Mouse (Mus musculus): ENCODE data around the gene Tmprss13. TPM values are rescaled to one million over a fixed set of nuclear protein-coding genes. Genes with fewer than 3 reads are reported as not detected.

The Tmprss13 gene
- total and polyA plus RNA-seq, 3 experiments, result not detected

DNA sequence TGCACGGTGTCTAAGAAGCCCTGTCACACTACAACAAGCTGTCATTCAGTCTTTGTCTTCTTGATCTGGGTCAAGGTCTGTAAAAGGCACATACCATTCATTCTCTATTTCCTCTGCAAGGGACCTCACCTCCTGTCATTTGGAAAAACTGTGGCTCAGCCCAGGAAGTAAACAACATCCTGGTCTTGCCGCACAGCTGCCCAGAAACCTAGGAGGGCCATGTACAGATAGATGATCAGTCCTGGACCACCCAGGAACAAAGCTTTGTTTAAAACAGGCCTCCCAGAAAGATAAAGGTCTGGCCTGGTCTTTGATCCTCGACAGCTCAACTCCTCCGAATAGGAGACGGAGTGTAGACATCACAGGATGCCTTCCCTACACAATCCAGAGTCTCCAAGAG is 31.0 kb downstream of the Tmprss13 start:
- H3K36me3 ChIP-seq (replicated peaks in 1 of 2; ENCODE audit: control insufficient read depth in 1 of 2, insufficient read depth in 1 of 2, low read length in 1 of 2), result no peaks in the 10 kb centered on the region
- no peak overlapping the region for H3K9ac ChIP-seq (ENCODE audit: insufficient read depth, low read depth)
- TF ChIP-seq BHLHE40 (IDR thresholded peaks at IDR 0.05; ENCODE audit: low read depth, low read length), result no peak
- no peak for TF ChIP-seq ELF1 (IDR thresholded peaks at IDR 0.05; ENCODE audit: low read depth, low read length)
- no peak for TF ChIP-seq POLR2A (IDR thresholded peaks at IDR 0.05; ENCODE audit: low read depth, low read length)
- TF ChIP-seq ZC3H11A (IDR thresholded peaks at IDR 0.05; ENCODE audit: low read depth, low read length), result no peak
- no peak for TF ChIP-seq TBP (conservative IDR thresholded peaks at IDR 0.05; ENCODE audit: low read depth, low read length)
- no peak for TF ChIP-seq MAFK (IDR thresholded peaks at IDR 0.05; ENCODE audit: insufficient replicate concordance, low read length)
- no peak for TF ChIP-seq MEF2A (IDR thresholded peaks at IDR 0.05; ENCODE audit: borderline replicate concordance, low read depth, low read length)
- no peak for TF ChIP-seq MAX (IDR thresholded peaks at IDR 0.05; ENCODE audit: low read length)
- no peak for TF ChIP-seq USF2 (conservative IDR thresholded peaks at IDR 0.05; ENCODE audit: low read depth, low read length)
- no peak for TF ChIP-seq E2F4 (IDR thresholded peaks at IDR 0.05; ENCODE audit: insufficient replicate concordance, low read depth, low read length)
- no peak for TF ChIP-seq USF1 (IDR thresholded peaks at IDR 0.05; ENCODE audit: low read depth, low read length)
- TF ChIP-seq MAZ (IDR thresholded peaks at IDR 0.05; ENCODE audit: low read depth, low read length), result no peak
- no peak for TF ChIP-seq TCF12 (IDR thresholded peaks at IDR 0.05; ENCODE audit: low read depth, low read length)
- no peak for TF ChIP-seq ETS1 (conservative IDR thresholded peaks at IDR 0.05; ENCODE audit: low read depth, low read length)
- TF ChIP-seq IRF4 (IDR thresholded peaks at IDR 0.05; ENCODE audit: low read depth, low read length), result no peak
- TF ChIP-seq HCFC1 (IDR thresholded peaks at IDR 0.05; ENCODE audit: low read depth, low read length), result no peak
- no peak for TF ChIP-seq EP300 (IDR thresholded peaks at IDR 0.05; ENCODE audit: low read length)
- no peak for TF ChIP-seq NRF1 (IDR thresholded peaks at IDR 0.05; ENCODE audit: low read depth, low read length)
- no peaks in the 10 kb centered on the region for H3K79me2 ChIP-seq (replicated peaks; ENCODE audit: control insufficient read depth, extremely low read depth, insufficient read depth, poor library complexity, severe bottlenecking)
- DNase-seq (ENCODE audit: extremely low read depth), result no peak
- no peaks in the 10 kb centered on the region for H3K4me1 ChIP-seq (ENCODE audit: control insufficient read depth in 1 of 2, insufficient read depth in 2 of 2)
- H3K9me3 ChIP-seq (replicated peaks; ENCODE audit: low read length), result no peaks in the 10 kb centered on the region
- in situ Hi-C loops (cut with MboI; ENCODE audit: low pct_ligation_motif_present, low pct_unique_long_range_greater_than_20kb, low sequenced_read_pairs) (no loop called here), dilution Hi-C loops (cut with MboI; ENCODE audit: extremely low pct_ligation_motif_present, extremely low pct_unique_long_range_greater_than_20kb, low sequenced_read_pairs) (no loop called here)
- no peak overlapping the region for H3K4me2 ChIP-seq (ENCODE audit: insufficient read depth, low read depth, poor library complexity, severe bottlenecking)
- no peak overlapping the region for H3K27ac ChIP-seq (ENCODE audit: insufficient read depth, low read depth)
- H3K4me3 ChIP-seq (replicated peaks in 1 of 3; ENCODE audit: low read depth in 2 of 3, low read length in 2 of 3, poor library complexity in 1 of 3), result no peak overlapping the region
- peaks cover 17% of the 10 kb centered on the region for H3K27me3 ChIP-seq (replicated peaks)

DNA sequence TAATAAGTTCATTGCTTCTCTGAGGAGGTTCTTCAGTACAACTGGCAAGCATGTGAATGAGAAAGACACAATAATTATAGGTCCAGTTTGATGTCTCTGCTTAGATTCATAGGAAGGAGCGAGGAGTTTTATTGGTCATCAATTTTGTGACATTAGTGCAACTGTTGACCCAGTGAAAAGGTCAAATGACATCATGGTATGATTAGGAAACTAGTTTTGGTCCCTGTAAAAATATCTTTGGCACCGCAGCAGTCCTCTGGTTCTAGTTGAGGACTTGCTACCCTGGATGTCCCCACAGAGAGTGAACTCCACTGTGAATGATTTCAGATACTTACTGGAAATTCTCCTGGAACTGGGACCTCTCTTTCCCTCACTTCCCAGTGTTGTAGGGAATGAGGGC is 36.3 kb downstream of the Tmprss13 start:
- H3K9me3 ChIP-seq (replicated peaks; ENCODE audit: low read length), result no peaks in the 10 kb centered on the region
- no peak overlapping the region for H3K4me2 ChIP-seq (ENCODE audit: insufficient read depth, low read depth, poor library complexity, severe bottlenecking)
- no peak overlapping the region for H3K9ac ChIP-seq (ENCODE audit: insufficient read depth, low read depth)
- in situ Hi-C loops (cut with MboI; ENCODE audit: low pct_ligation_motif_present, low pct_unique_long_range_greater_than_20kb, low sequenced_read_pairs) (no loop called here), dilution Hi-C loops (cut with MboI; ENCODE audit: extremely low pct_ligation_motif_present, extremely low pct_unique_long_range_greater_than_20kb, low sequenced_read_pairs) (no loop called here)
- H3K27me3 ChIP-seq (replicated peaks), result peaks cover 33% of the 10 kb centered on the region
- no peak overlapping the region for H3K4me3 ChIP-seq (replicated peaks in 1 of 3; ENCODE audit: low read depth in 2 of 3, low read length in 2 of 3, poor library complexity in 1 of 3)
- TF ChIP-seq USF2 (conservative IDR thresholded peaks at IDR 0.05; ENCODE audit: low read depth, low read length) (no peak), TBP (conservative IDR thresholded peaks at IDR 0.05; ENCODE audit: low read depth, low read length) (no peak), ZMIZ1 (IDR thresholded peaks at IDR 0.05; ENCODE audit: low read depth, low read length) (no peak), MAZ (IDR thresholded peaks at IDR 0.05; ENCODE audit: low read depth, low read length) (no peak), JUND (conservative IDR thresholded peaks at IDR 0.05; ENCODE audit: low read depth, low read length) (no peak), MYC (IDR thresholded peaks at IDR 0.05; ENCODE audit: low read depth, low read length) (no peak), SMC3 (IDR thresholded peaks at IDR 0.05; ENCODE audit: low read depth, low read length) (no peak), CTCF (conservative IDR thresholded peaks at IDR 0.05 in 1 of 2, IDR thresholded peaks at IDR 0.05 in 1 of 2; ENCODE audit: low read depth in 2 of 2, low read length in 2 of 2) (no peak), NELFE (IDR thresholded peaks at IDR 0.05; ENCODE audit: low read depth, low read length) (no peak), PAX5 (IDR thresholded peaks at IDR 0.05; ENCODE audit: low read length) (no peak), RAD21 (IDR thresholded peaks at IDR 0.05; ENCODE audit: low read depth, low read length) (no peak), MEF2A (IDR thresholded peaks at IDR 0.05; ENCODE audit: borderline replicate concordance, low read depth, low read length) (no peak), RCOR1 (conservative IDR thresholded peaks at IDR 0.05; ENCODE audit: low read depth, low read length) (no peak), TCF12 (IDR thresholded peaks at IDR 0.05; ENCODE audit: low read depth, low read length) (no peak), NRF1 (IDR thresholded peaks at IDR 0.05; ENCODE audit: low read depth, low read length) (no peak), SIN3A (IDR thresholded peaks at IDR 0.05; ENCODE audit: low read length) (no peak), ELF1 (IDR thresholded peaks at IDR 0.05; ENCODE audit: low read depth, low read length) (no peak), MXI1 (IDR thresholded peaks at IDR 0.05; ENCODE audit: low read depth, low read length) (no peak), USF1 (IDR thresholded peaks at IDR 0.05; ENCODE audit: low read depth, low read length) (no peak), IRF4 (IDR thresholded peaks at IDR 0.05; ENCODE audit: low read depth, low read length) (no peak)
- no peak overlapping the region for H3K27ac ChIP-seq (ENCODE audit: insufficient read depth, low read depth)
- no peaks in the 10 kb centered on the region for H3K4me1 ChIP-seq (ENCODE audit: control insufficient read depth in 1 of 2, insufficient read depth in 2 of 2)
- no peak for DNase-seq (ENCODE audit: extremely low read depth)
- H3K36me3 ChIP-seq (replicated peaks in 1 of 2; ENCODE audit: control insufficient read depth in 1 of 2, insufficient read depth in 1 of 2, low read length in 1 of 2), result no peaks in the 10 kb centered on the region
- H3K79me2 ChIP-seq (replicated peaks; ENCODE audit: control insufficient read depth, extremely low read depth, insufficient read depth, poor library complexity, severe bottlenecking), result no peaks in the 10 kb centered on the region

Measured in CH12.LX (cell line).